In the genomic region with DNA sequence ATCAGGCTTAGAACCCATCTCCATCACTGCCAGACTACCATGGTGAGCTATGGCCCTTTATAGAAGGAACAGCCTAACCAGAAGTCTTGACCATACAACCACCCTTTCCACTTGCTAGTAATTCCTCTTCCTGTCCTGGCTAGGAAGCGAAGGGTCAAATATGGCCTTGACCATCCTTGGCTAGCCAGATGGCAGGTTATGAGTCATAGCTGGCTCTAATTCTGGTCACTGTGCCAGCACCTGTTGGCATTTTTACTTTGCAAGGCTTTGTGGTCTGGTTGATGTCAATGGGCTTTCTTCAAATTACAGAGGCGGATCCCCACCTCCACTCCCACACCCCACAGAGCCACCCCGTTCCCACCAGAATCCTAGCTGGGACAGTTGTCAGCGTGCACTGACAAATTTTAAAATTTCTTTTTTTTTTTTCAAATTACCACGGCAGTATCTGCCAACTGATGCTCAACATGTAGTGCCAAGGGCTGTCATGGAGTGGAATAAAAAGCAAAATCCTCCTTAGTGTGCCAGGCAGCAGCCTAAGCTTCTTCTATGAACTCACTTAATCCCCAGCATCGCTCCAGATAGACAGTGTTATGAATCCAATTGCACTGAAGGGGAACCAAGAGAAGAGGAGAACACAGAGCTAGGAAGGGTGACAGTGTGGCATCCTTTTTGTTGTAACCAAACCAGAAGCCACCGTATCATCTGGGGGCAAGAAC, we compare ENCODE assay signal across 11 mouse cellular contexts.
A peak's percentile ranks its signal among the peaks of the same experiment; 100 is the strongest.
DNase-seq lines count a peak whose midpoint lies in the region; TF ChIP-seq lines count a peak whose summit lies in the region.
"Had no signal": no experiment of that assay in that cellular context is flagged by ENCODE, and none has a peak within 500 bp of the region (broad histone marks: within the 10 kb centered on the region; RNA-seq: fewer than 3 reads in every experiment).

No protein-coding gene starts in this region.

- 88% methylated on average over 7 of the region's 7 CpGs for WGBS in thymus, adult 2 months

- 0 out of 2 replicates have a peak, but pooled peaks cover 3% of the 10 kb centered on the region for H3K4me1 ChIP-seq in thymus, adult 2 months (replicated peaks; ENCODE audit: control insufficient read depth, insufficient read depth, low read length)

- no peak overlapping the region for H3K4me3 ChIP-seq in left cerebral cortex, adult 2 months
- H3K4me3 ChIP-seq in thymus, adult 2 months (ENCODE audit: control insufficient read depth, insufficient read depth, low read length) = no peak overlapping the region
- H3K4me3 ChIP-seq: limb, embryonic 10.5 days had no signal

- peak; percentile 16 for DNase-seq in adrenal gland, postnatal 10 days
- DNase-seq in adrenal gland, postnatal 4 days (ENCODE audit: low spot score in 2 of 2) = no peak
- no peak for DNase-seq in left cerebral cortex, adult 2 months (ENCODE audit: extremely low spot score in 1 of 2, low spot score in 2 of 2)
- DNase-seq in left cerebral cortex, adult 18-20 months (ENCODE audit: low spot score in 2 of 2) = no peak
- peak; percentile 90 for DNase-seq in cerebellum, adult 11 months
- DNase-seq in gastrocnemius, postnatal 25 days = peak; percentile 26
- DNase-seq in thymus, adult 2 months = no peak
- DNase-seq in spleen, postnatal 14 days (ENCODE audit: low spot score in 2 of 2) = no peak
- DNase-seq: heart, adult 18-20 months; kidney, postnatal 36 days had no signal

- no peaks in the 10 kb centered on the region for H3K36me3 ChIP-seq in thymus, adult 2 months (ENCODE audit: control insufficient read depth, insufficient read depth, low read length)
- H3K36me3 ChIP-seq: limb, embryonic 10.5 days had no signal

- no peaks in the 10 kb centered on the region for H3K27me3 ChIP-seq in thymus, adult 2 months (ENCODE audit: control insufficient read depth, insufficient read depth, low read length)

- no peak for TF ChIP-seq POLR2A in thymus, adult 2 months (IDR thresholded peaks at IDR 0.05; ENCODE audit: control insufficient read depth, extremely low read depth, insufficient read depth, low read length, poor library complexity)

- TF ChIP-seq CTCF in left cerebral cortex, adult 2 months (IDR thresholded peaks at IDR 0.05) = no peak
- no peak for TF ChIP-seq CTCF in thymus, adult 2 months (IDR thresholded peaks at IDR 0.05; ENCODE audit: borderline replicate concordance, control insufficient read depth, extremely low read depth, insufficient read depth, low read length, poor library complexity)

- H3K27ac ChIP-seq in left cerebral cortex, adult 2 months = 0 out of 2 replicates have a peak overlapping the region, but pooled peaks have one; percentile 53
- H3K27ac ChIP-seq in thymus, adult 2 months (ENCODE audit: control insufficient read depth, insufficient read depth, low read length) = no peak overlapping the region
- H3K27ac ChIP-seq: limb, embryonic 10.5 days had no signal

- intact Hi-C loops in left cerebral cortex, adult 2 months (cut with DNase I) = loop anchor here (5.0 to 10.0 kb wide), 3 partner anchors 73 to 587 kb away; a partner anchor contains a TSS

Comparison
In these comparisons a context has a peak if more than half of its experiments do, and no peak if none do; other contexts are left out.
1. DNase-seq: peak in adrenal gland, postnatal 10 days (single experiment), cerebellum, adult 11 months (single experiment) and gastrocnemius, postnatal 25 days (single experiment); none in adrenal gland, postnatal 4 days (0 of 2), left cerebral cortex, adult 2 months (0 of 2), left cerebral cortex, adult 18-20 months (0 of 2), thymus, adult 2 months (single experiment) and spleen, postnatal 14 days (0 of 2).